Mouse (Mus musculus): ENCODE measurements around the gene Crtc3. TPM values are rescaled to one million over a fixed set of nuclear protein-coding genes. Genes with fewer than 3 reads are reported as not detected.

Crtc3 gene
- total and polyA plus RNA-seq, 2 experiments from 2014 or later, result 14.2 to 14.8 TPM

- H3K4me1 ChIP-seq (ENCODE audit: insufficient read depth), result peaks cover 7% of the 10 kb centered on the region; the same call in 1 of the 2 replicates
- DNase-seq (no peak), ATAC-seq (peak; percentile 48; the same call in 1 of the 2 replicates)
- no peaks in the 10 kb centered on the region for H3K36me3 ChIP-seq (ENCODE audit: insufficient read depth)
- TF ChIP-seq CTCF (IDR thresholded peaks at IDR 0.05; ENCODE audit: low read depth), result no peak
- no peaks in the 10 kb centered on the region for H3K27me3 ChIP-seq (ENCODE audit: insufficient read depth, low read length)
- 0 out of 2 replicates have a peak overlapping the region, but pooled peaks have one; percentile 29 for H3K27ac ChIP-seq (ENCODE audit: low read depth, low read length)
- H3K4me3 ChIP-seq (ENCODE audit: low read depth, low read length), result no peak overlapping the region
- H3K9ac ChIP-seq, result no peak overlapping the region
- H3K4me2 ChIP-seq (ENCODE audit: low read depth), result no peak overlapping the region
- WGBS, result 50% methylated on average over 5 of the region's 5 CpGs
- H3K9me3 ChIP-seq (ENCODE audit: low read length), result no peaks in the 10 kb centered on the region
Measured at GRCm38 (mm10) chr7:80642552-80642951, 46.1 kb downstream of the Crtc3 start.

GRCm38 (mm10) chr7:80641899-80642298, 46.8 kb downstream of the Crtc3 start:
- TF ChIP-seq CTCF (IDR thresholded peaks at IDR 0.05; ENCODE audit: low read depth), result no peak
- Histone ChIP-seq H3K9ac (no peak overlapping the region), H3K27me3 (ENCODE audit: insufficient read depth, low read length) (no peaks in the 10 kb centered on the region), H3K4me2 (ENCODE audit: low read depth) (no peak overlapping the region), H3K4me3 (ENCODE audit: low read depth, low read length) (no peak overlapping the region), H3K27ac (ENCODE audit: low read depth, low read length) (peak overlapping the region; percentile 29; the same call in 1 of the 2 replicates), H3K36me3 (ENCODE audit: insufficient read depth) (no peaks in the 10 kb centered on the region), H3K9me3 (ENCODE audit: low read length) (no peaks in the 10 kb centered on the region), H3K4me1 (ENCODE audit: insufficient read depth) (peaks cover 5% of the 10 kb centered on the region; the same call in 1 of the 2 replicates)
- WGBS, result 88% methylated on average over 7 of the region's 7 CpGs
- DNase-seq (no peak), ATAC-seq (no peak)

- no peaks in the 10 kb centered on the region for H3K36me3 ChIP-seq (ENCODE audit: insufficient read depth)
- peaks cover 5% of the 10 kb centered on the region; the same call in 1 of the 2 replicates for H3K4me1 ChIP-seq (ENCODE audit: insufficient read depth)
- ATAC-seq (peak; percentile 42), DNase-seq (no peak)
- H3K27me3 ChIP-seq (ENCODE audit: insufficient read depth, low read length), result no peaks in the 10 kb centered on the region
- TF ChIP-seq CTCF (IDR thresholded peaks at IDR 0.05; ENCODE audit: low read depth), result no peak
- H3K4me2 ChIP-seq (ENCODE audit: low read depth), result no peak overlapping the region
- H3K4me3 ChIP-seq (ENCODE audit: low read depth, low read length), result no peak overlapping the region
- no peaks in the 10 kb centered on the region for H3K9me3 ChIP-seq (ENCODE audit: low read length)
- WGBS, result 17% methylated on average over 4 of the region's 4 CpGs
- H3K9ac ChIP-seq, result no peak overlapping the region
- peak overlapping the region; percentile 29; the same call in 1 of the 2 replicates for H3K27ac ChIP-seq (ENCODE audit: low read depth, low read length)
Measured at GRCm38 (mm10) chr7:80641497-80641896, 47.2 kb downstream of the Crtc3 start.

- no peaks in the 10 kb centered on the region for H3K36me3 ChIP-seq (ENCODE audit: insufficient read depth)
- H3K27ac ChIP-seq (ENCODE audit: low read depth, low read length), result no peak overlapping the region
- TF ChIP-seq CTCF (IDR thresholded peaks at IDR 0.05; ENCODE audit: low read depth), result no peak
- H3K27me3 ChIP-seq (ENCODE audit: insufficient read depth, low read length), result no peaks in the 10 kb centered on the region
- ATAC-seq (no peak), DNase-seq (no peak)
- WGBS, result 80% methylated on average over 3 of the region's 3 CpGs
- H3K4me2 ChIP-seq (ENCODE audit: low read depth), result no peak overlapping the region
- no peaks in the 10 kb centered on the region for H3K9me3 ChIP-seq (ENCODE audit: low read length)
- H3K9ac ChIP-seq, result no peak overlapping the region
- peaks cover 5% of the 10 kb centered on the region; the same call in 1 of the 2 replicates for H3K4me1 ChIP-seq (ENCODE audit: insufficient read depth)
- no peak overlapping the region for H3K4me3 ChIP-seq (ENCODE audit: low read depth, low read length)
Measured at GRCm38 (mm10) chr7:80639981-80640380, 48.7 kb downstream of the Crtc3 start.

GRCm38 (mm10) chr7:80638460-80638859, 50.2 kb downstream of the Crtc3 start:
- H3K9me3 ChIP-seq (ENCODE audit: low read length), result no peaks in the 10 kb centered on the region
- H3K9ac ChIP-seq, result no peak overlapping the region
- no peak overlapping the region for H3K4me3 ChIP-seq (ENCODE audit: low read depth, low read length)
- H3K4me2 ChIP-seq (ENCODE audit: low read depth), result no peak overlapping the region
- no peaks in the 10 kb centered on the region for H3K36me3 ChIP-seq (ENCODE audit: insufficient read depth)
- TF ChIP-seq CTCF (IDR thresholded peaks at IDR 0.05; ENCODE audit: low read depth), result no peak
- peaks cover 5% of the 10 kb centered on the region; the same call in 1 of the 2 replicates for H3K4me1 ChIP-seq (ENCODE audit: insufficient read depth)
- ATAC-seq, result no peak
- 83% methylated on average over 10 of the region's 10 CpGs for WGBS
- no peaks in the 10 kb centered on the region for H3K27me3 ChIP-seq (ENCODE audit: insufficient read depth, low read length)
- no peak for DNase-seq
- H3K27ac ChIP-seq (ENCODE audit: low read depth, low read length), result no peak overlapping the region

- H3K4me3 ChIP-seq (ENCODE audit: low read depth, low read length), result no peak overlapping the region
- no peak for TF ChIP-seq CTCF (IDR thresholded peaks at IDR 0.05; ENCODE audit: low read depth)
- 48% methylated on average over 9 of the region's 9 CpGs for WGBS
- 0 out of 2 replicates have a peak overlapping the region, but pooled peaks have one; percentile 24 for H3K27ac ChIP-seq (ENCODE audit: low read depth, low read length)
- ATAC-seq (no peak), DNase-seq (no peak)
- no peaks in the 10 kb centered on the region for H3K9me3 ChIP-seq (ENCODE audit: low read length)
- no peak overlapping the region for H3K9ac ChIP-seq
- H3K27me3 ChIP-seq (ENCODE audit: insufficient read depth, low read length), result no peaks in the 10 kb centered on the region
- no peaks in the 10 kb centered on the region for H3K4me1 ChIP-seq (ENCODE audit: insufficient read depth)
- H3K36me3 ChIP-seq (ENCODE audit: insufficient read depth), result no peaks in the 10 kb centered on the region
- H3K4me2 ChIP-seq (ENCODE audit: low read depth), result no peak overlapping the region
Measured at GRCm38 (mm10) chr7:80636953-80637800, 51.5 kb downstream of the Crtc3 start.

- Histone ChIP-seq H3K27ac (ENCODE audit: low read depth, low read length) (no peak overlapping the region), H3K9ac (no peak overlapping the region), H3K27me3 (ENCODE audit: insufficient read depth, low read length) (no peaks in the 10 kb centered on the region), H3K4me1 (ENCODE audit: insufficient read depth) (no peaks in the 10 kb centered on the region), H3K4me3 (ENCODE audit: low read depth, low read length) (no peak overlapping the region), H3K9me3 (ENCODE audit: low read length) (no peaks in the 10 kb centered on the region), H3K4me2 (ENCODE audit: low read depth) (no peak overlapping the region), H3K36me3 (ENCODE audit: insufficient read depth) (no peaks in the 10 kb centered on the region)
- no peak for TF ChIP-seq CTCF (IDR thresholded peaks at IDR 0.05; ENCODE audit: low read depth)
- ATAC-seq (no peak), DNase-seq (no peak)
- WGBS, result 74% methylated on average over 17 of the region's 17 CpGs
Measured at GRCm38 (mm10) chr7:80636288-80636952, 52.3 kb downstream of the Crtc3 start.

Measured in forebrain, postnatal 0 days (tissue).